Mouse (Mus musculus): ENCODE measurements at regions not wholly inside any gene's neighbourhood (a gene's known extent, or its start where the extent isn't known, plus 50 kb on each side); places are given as distances from the start of the nearest gene placed in this dataset.

- no peak for TF ChIP-seq CTCF (IDR thresholded peaks at IDR 0.05; ENCODE audit: control insufficient read depth, insufficient read depth, low read length)
- TF ChIP-seq POLR2A (IDR thresholded peaks at IDR 0.05; ENCODE audit: borderline replicate concordance, control insufficient read depth, low read depth, low read length), result no peak
Measured at GRCm38 (mm10) chr8:89824586-89824985, 523.6 kb downstream of the Tox3 start.

Measured in bone marrow, adult 2 months (tissue).